Mouse (Mus musculus): ENCODE data around the gene Rag1.

The Rag1 gene

GRCm38 (mm10) chr2:101638979-101639839 lies 10.1 kb downstream of the Rag1 start:
- no peak for DNase-seq

GRCm38 (mm10) chr2:101628297-101629236 lies 20.7 kb downstream of the Rag1 start:
- DNase-seq = peak; percentile 73 to 96

GRCm38 (mm10) chr2:101627227-101627626 lies 22.1 kb downstream of the Rag1 start:
- no peak for DNase-seq

- no peak for DNase-seq
Measured at GRCm38 (mm10) chr2:101624526-101624925, 24.8 kb downstream of the Rag1 start, which contains the start of gene Rag2. Gene Rag2, plus strand, starts transcription at chr2:101624718.

- no peak for DNase-seq
Measured at GRCm38 (mm10) chr2:101624011-101624410, 25.3 kb downstream of the Rag1 start.

- DNase-seq = no peak
Measured at GRCm38 (mm10) chr2:101623042-101623441, 26.3 kb downstream of the Rag1 start.

- DNase-seq = no peak
Measured at GRCm38 (mm10) chr2:101621611-101622010, 27.7 kb downstream of the Rag1 start.

- DNase-seq = no peak
Measured at GRCm38 (mm10) chr2:101620899-101621298, 28.4 kb downstream of the Rag1 start.

GRCm38 (mm10) chr2:101618373-101618772 lies 30.9 kb downstream of the Rag1 start:
- DNase-seq = no peak

- no peak for DNase-seq
Measured at GRCm38 (mm10) chr2:101615464-101616305, 33.6 kb downstream of the Rag1 start.

GRCm38 (mm10) chr2:101610861-101611260 lies 38.4 kb downstream of the Rag1 start:
- no peak for DNase-seq

- DNase-seq = no peak
Measured at GRCm38 (mm10) chr2:101608232-101608894, 40.9 kb downstream of the Rag1 start.

GRCm38 (mm10) chr2:101603099-101603498 lies 46.2 kb downstream of the Rag1 start:
- DNase-seq = no peak

- DNase-seq = peak; percentile 35 to 69
Measured at GRCm38 (mm10) chr2:101600703-101601102, 48.6 kb downstream of the Rag1 start.

- no peak for DNase-seq
Measured at GRCm38 (mm10) chr2:101598190-101599181, 50.8 kb downstream of the Rag1 start.

GRCm38 (mm10) chr2:101597186-101597585 lies 52.1 kb downstream of the Rag1 start:
- peak in 1 of 2 experiments; percentile 28 for DNase-seq

GRCm38 (mm10) chr2:101594681-101595080 lies 54.6 kb downstream of the Rag1 start:
- DNase-seq = no peak

- DNase-seq = no peak
Measured at GRCm38 (mm10) chr2:101592886-101593285, 56.4 kb downstream of the Rag1 start.

- DNase-seq = no peak
Measured at GRCm38 (mm10) chr2:101592023-101592841, 57.1 kb downstream of the Rag1 start.

- DNase-seq = no peak
Measured at GRCm38 (mm10) chr2:101591356-101591755, 57.9 kb downstream of the Rag1 start.
